Mouse (Mus musculus) cerebellum, adult 2 months (tissue): ENCODE data around the gene Pank3.

ENCODE experiments used
- CTCF ChIP-seq: fragments of 200-500 bp; IDR thresholded peaks from 2 replicates; pipeline ENCODE4 v1.5.1; 2011; ENCODE audit warnings: low read depth, mild to moderate bottlenecking, control low read depth, low read length, moderate library complexity, borderline replicate concordance; ENCODE audit not compliant: insufficient read depth
- POLR2A ChIP-seq: fragments of 200-500 bp; IDR thresholded peaks from 2 replicates; pipeline ENCODE4 v1.6.1; 2011; ENCODE audit warnings: low read length, control low read depth, borderline replicate concordance; ENCODE audit not compliant: insufficient read depth

DNA sequence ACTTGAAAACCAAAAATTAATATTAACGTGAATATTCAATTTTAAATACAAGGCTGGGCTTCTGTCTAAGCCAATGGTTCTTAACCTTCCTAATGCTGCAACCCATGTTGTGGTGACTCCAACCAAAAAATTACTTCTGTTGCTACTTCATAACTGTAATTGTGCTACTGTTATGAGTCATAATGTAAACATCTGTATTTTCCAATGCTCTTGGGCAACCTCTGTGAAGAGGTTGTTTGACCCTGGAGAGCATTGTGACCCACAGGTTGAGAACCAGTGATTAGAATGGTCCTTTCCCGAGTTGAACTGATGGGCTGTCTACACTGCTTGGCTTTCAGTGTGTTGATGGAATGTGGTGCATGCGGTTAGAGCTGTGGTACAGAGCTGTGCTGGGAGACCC, 7.2 kb downstream of the Pank3 start:
- TF ChIP-seq POLR2A (no peak), CTCF (no peak)
